Mouse (Mus musculus) liver, adult 2 months (tissue): ENCODE measurements around the gene Nrgn.

Experiments used
- CTCF ChIP-seq: fragments of 200-500 bp; IDR thresholded peaks from 2 replicates; pipeline ENCODE4 v1.5.1; 2011; ENCODE audit warnings: low read depth, low read length, control low read depth
- POLR2A ChIP-seq: fragments of 200-500 bp; IDR thresholded peaks from 2 replicates; pipeline ENCODE4 v1.6.1; 2011; ENCODE audit warnings: low read length, control low read depth; ENCODE audit not compliant: insufficient read depth; ENCODE audit errors: extremely low read depth

GRCm38 (mm10) chr9:37528225-37528970 lies 24.3 kb downstream of the Nrgn start:
- TF ChIP-seq CTCF = no peak
- no peak for TF ChIP-seq POLR2A
